ENCODE assay signal across 12 mouse cellular contexts in genomic region chr9:106308983-106309382, GRCm38 (mm10). TPM values are rescaled to one million over a fixed set of nuclear protein-coding genes. Genes with fewer than 3 reads are reported as not detected.
DNase-seq lines count a peak whose midpoint lies in the region; ATAC-seq and TF ChIP-seq lines count a peak whose summit lies in the region.
"Had no signal": no experiment of that assay in that cellular context is flagged by ENCODE, and none has a peak within 500 bp of the region (broad histone marks: within the 10 kb centered on the region; RNA-seq: fewer than 3 reads in every experiment).

No protein-coding gene starts in this region.

- no peaks in the 10 kb centered on the region for H3K27me3 ChIP-seq in forebrain, embryonic 13.5 days
- no peaks in the 10 kb centered on the region for H3K27me3 ChIP-seq in forebrain, embryonic 16.5 days (replicated peaks; ENCODE audit: control insufficient read depth, insufficient read depth, low read length)
- H3K27me3 ChIP-seq in liver, embryonic 15.5 days, result no peaks in the 10 kb centered on the region
- H3K27me3 ChIP-seq: forebrain, embryonic 15.5 days; midbrain, embryonic 12.5 days had no signal

- H3K9ac ChIP-seq in forebrain, embryonic 13.5 days, result no peak overlapping the region
- no peak overlapping the region for H3K9ac ChIP-seq in forebrain, embryonic 16.5 days (replicated peaks; ENCODE audit: low read depth, low read length)
- H3K9ac ChIP-seq in liver, embryonic 15.5 days, result no peak overlapping the region
- H3K9ac ChIP-seq: forebrain, embryonic 15.5 days; midbrain, embryonic 12.5 days had no signal

- H3K9me3 ChIP-seq in forebrain, embryonic 13.5 days (replicated peaks), result no peaks in the 10 kb centered on the region
- H3K9me3 ChIP-seq in forebrain, embryonic 16.5 days (ENCODE audit: control insufficient read depth, low read length), result no peaks in the 10 kb centered on the region
- no peaks in the 10 kb centered on the region for H3K9me3 ChIP-seq in liver, embryonic 15.5 days (replicated peaks)
- H3K9me3 ChIP-seq: forebrain, embryonic 15.5 days; G1E; midbrain, embryonic 12.5 days had no signal

- 88% methylated on average over 5 of the region's 5 CpGs for WGBS in forebrain, embryonic 13.5 days
- 88% methylated on average over 5 of the region's 5 CpGs for WGBS in forebrain, embryonic 16.5 days
- WGBS in liver, embryonic 15.5 days (ENCODE audit: insufficient replicate concordance), result 80% methylated on average over 5 of the region's 5 CpGs

- H3K27ac ChIP-seq in forebrain, embryonic 13.5 days, result peak overlapping the region; percentile 10; the same call in 1 of the 2 replicates
- no peak overlapping the region for H3K27ac ChIP-seq in forebrain, embryonic 16.5 days (ENCODE audit: low read length)
- H3K27ac ChIP-seq in layer of hippocampus, adult 2 months, result peak overlapping the region; percentile 74
- H3K27ac ChIP-seq in cortical plate, adult 2 months (ENCODE audit: insufficient read depth, low read length), result peak overlapping the region; percentile 87
- peak overlapping the region; percentile 69 for H3K27ac ChIP-seq in liver, embryonic 15.5 days (replicated peaks)
- H3K27ac ChIP-seq: forebrain, embryonic 15.5 days; midbrain, embryonic 12.5 days had no signal

- H3K4me1 ChIP-seq in forebrain, embryonic 13.5 days, result no peaks in the 10 kb centered on the region
- no peaks in the 10 kb centered on the region for H3K4me1 ChIP-seq in forebrain, embryonic 16.5 days (replicated peaks; ENCODE audit: control insufficient read depth, insufficient read depth, low read length)
- peaks cover 11% of the 10 kb centered on the region for H3K4me1 ChIP-seq in cortical plate, adult 2 months (ENCODE audit: control insufficient read depth, insufficient read depth, low read length)
- peaks cover 34% of the 10 kb centered on the region for H3K4me1 ChIP-seq in liver, embryonic 15.5 days (replicated peaks)
- H3K4me1 ChIP-seq: forebrain, embryonic 15.5 days; midbrain, embryonic 12.5 days had no signal

- ATAC-seq in forebrain, embryonic 13.5 days, result no peak
- ATAC-seq in forebrain, embryonic 16.5 days, result no peak
- ATAC-seq in liver, embryonic 15.5 days (ENCODE audit: insufficient read depth), result no peak
- ATAC-seq in inflammation-experienced regulatory T-cells, adult 6 months, result no peak
- ATAC-seq: forebrain, embryonic 15.5 days had no signal

- H3K4me3 ChIP-seq in forebrain, embryonic 13.5 days, result no peak overlapping the region
- no peak overlapping the region for H3K4me3 ChIP-seq in forebrain, embryonic 16.5 days (replicated peaks; ENCODE audit: low read length)
- H3K4me3 ChIP-seq in layer of hippocampus, adult 2 months, result no peak overlapping the region
- H3K4me3 ChIP-seq in cortical plate, adult 2 months (ENCODE audit: insufficient read depth, low read length), result no peak overlapping the region
- H3K4me3 ChIP-seq in liver, embryonic 15.5 days (replicated peaks), result no peak overlapping the region
- H3K4me3 ChIP-seq: forebrain, embryonic 15.5 days; midbrain, embryonic 12.5 days had no signal

- no peak for TF ChIP-seq CTCF in layer of hippocampus, adult 2 months (conservative IDR thresholded peaks at IDR 0.05)
- TF ChIP-seq CTCF in cortical plate, adult 2 months (IDR thresholded peaks at IDR 0.05; ENCODE audit: extremely low read depth, insufficient read depth, low read length), result no peak

- peaks cover 6% of the 10 kb centered on the region; the same call in 1 of the 2 replicates for H3K36me3 ChIP-seq in forebrain, embryonic 13.5 days (ENCODE audit: poor library complexity, severe bottlenecking)
- no peaks in the 10 kb centered on the region for H3K36me3 ChIP-seq in forebrain, embryonic 16.5 days (ENCODE audit: control insufficient read depth, insufficient read depth)
- peaks cover 25% of the 10 kb centered on the region for H3K36me3 ChIP-seq in liver, embryonic 15.5 days (replicated peaks)
- H3K36me3 ChIP-seq: forebrain, embryonic 15.5 days; midbrain, embryonic 12.5 days had no signal

- no peak overlapping the region for H3K4me2 ChIP-seq in forebrain, embryonic 13.5 days
- H3K4me2 ChIP-seq in forebrain, embryonic 16.5 days (ENCODE audit: low read length), result no peak overlapping the region
- no peak overlapping the region for H3K4me2 ChIP-seq in liver, embryonic 15.5 days
- H3K4me2 ChIP-seq: forebrain, embryonic 15.5 days; heart, embryonic 11.5 days; midbrain, embryonic 12.5 days had no signal

- no peak for TF ChIP-seq POLR2A in cortical plate, adult 2 months (IDR thresholded peaks at IDR 0.05; ENCODE audit: extremely low read depth, insufficient read depth, low read length)

- DNase-seq in layer of hippocampus, adult 2 months (ENCODE audit: low spot score in 2 of 2), result no peak
- no peak for DNase-seq in layer of hippocampus, adult 8-10 months (ENCODE audit: low spot score in 2 of 2)
- no peak for DNase-seq in layer of hippocampus, postnatal 25 days (ENCODE audit: extremely low spot score in 1 of 2, low spot score in 1 of 2)

RNA-seq across cellular contexts. Expression of gene Poc1a, which starts 28.1 kb away (rescaled TPM):
- 17.7 and 21.6 TPM in 2 replicates for polyA plus RNA-seq in forebrain, embryonic 13.5 days (2015; fragmentation: Nextera tagmentation; extraction: Ambion mirVana)
- 10.5 and 11.6 TPM in 2 replicates for polyA plus RNA-seq in forebrain, embryonic 16.5 days (2015; fragmentation: Nextera tagmentation; extraction: Ambion mirVana)
- 10 to 100 TPM in 1 of 2 experiments, 1 to 10 TPM in 1; 8.6 to 14.5 TPM for total RNA-seq in layer of hippocampus, adult 2 months (2021)
- total RNA-seq in layer of hippocampus, adult 8-10 months (2022), result 10 to 100 TPM; 14.7 to 17.7 (median 16.2) TPM
- polyA plus RNA-seq in cortical plate, adult 2 months (2012; rRNA removed), result 32.6 and 34.8 TPM in 2 replicates
- polyA plus RNA-seq in liver, embryonic 15.5 days (2015; fragmentation: Nextera tagmentation; extraction: Ambion mirVana), result 23.1 and 25.1 TPM in 2 replicates
- polyA plus RNA-seq in inflammation-experienced regulatory T-cells, adult 6 months (2017; shearing (Covaris generic)), result 10 to 100 TPM in 1 of 3 experiments, 1 to 10 TPM in 2; 3.6 to 21.4 (median 4.8) TPM
- 10 to 100 TPM; 11.7 to 13.0 TPM for total RNA-seq in layer of hippocampus, postnatal 25 days (2021)

RNA-seq across cellular contexts. Expression of gene Dusp7, which starts 59.4 kb away (rescaled TPM):
- 7.1 and 8.7 TPM in 2 replicates for polyA plus RNA-seq in forebrain, embryonic 13.5 days (2015; fragmentation: Nextera tagmentation; extraction: Ambion mirVana)
- polyA plus RNA-seq in forebrain, embryonic 16.5 days (2015; fragmentation: Nextera tagmentation; extraction: Ambion mirVana), result 9.0 and 10.3 TPM in 2 replicates
- 10 to 100 TPM; 81.7 to 93.2 TPM for total RNA-seq in layer of hippocampus, adult 2 months (2021)
- 10 to 100 TPM; 78.0 to 84.8 (median 80.5) TPM for total RNA-seq in layer of hippocampus, adult 8-10 months (2022)
- polyA plus RNA-seq in cortical plate, adult 2 months (2012; rRNA removed), result 128 and 130 TPM in 2 replicates
- 3.4 and 5.1 TPM in 2 replicates for polyA plus RNA-seq in liver, embryonic 15.5 days (2015; fragmentation: Nextera tagmentation; extraction: Ambion mirVana)
- 10 to 100 TPM; 20.2 to 22.2 (median 21.4) TPM for polyA plus RNA-seq in inflammation-experienced regulatory T-cells, adult 6 months (2017; shearing (Covaris generic))
- 10 to 100 TPM; 82.4 to 91.1 TPM for total RNA-seq in layer of hippocampus, postnatal 25 days (2021)
